Mouse (Mus musculus): ENCODE measurements around the gene Cacna1d. TPM values are rescaled to one million over a fixed set of nuclear protein-coding genes. Genes with fewer than 3 reads are reported as not detected.

Cacna1d gene
- polyA plus RNA-seq, 1 experiment from 2014 or later, result 8.2 TPM

GRCm38 (mm10) chr14:30275572-30275971 is 215.7 kb downstream of the Cacna1d start:
- WGBS, result 79% methylated on average over 9 of the region's 9 CpGs
- H3K9me3 ChIP-seq, result no peaks in the 10 kb centered on the region
- no peak overlapping the region for H3K4me2 ChIP-seq (replicated peaks)
- H3K27ac ChIP-seq (replicated peaks), result no peak overlapping the region
- no peak overlapping the region for H3K4me3 ChIP-seq
- no peaks in the 10 kb centered on the region for H3K36me3 ChIP-seq
- H3K9ac ChIP-seq (replicated peaks), result no peak overlapping the region
- H3K27me3 ChIP-seq, result no peaks in the 10 kb centered on the region
- H3K4me1 ChIP-seq, result 0 out of 2 replicates have a peak, but pooled peaks cover 6% of the 10 kb centered on the region
- ATAC-seq (replicated peaks), result no peak

DNA sequence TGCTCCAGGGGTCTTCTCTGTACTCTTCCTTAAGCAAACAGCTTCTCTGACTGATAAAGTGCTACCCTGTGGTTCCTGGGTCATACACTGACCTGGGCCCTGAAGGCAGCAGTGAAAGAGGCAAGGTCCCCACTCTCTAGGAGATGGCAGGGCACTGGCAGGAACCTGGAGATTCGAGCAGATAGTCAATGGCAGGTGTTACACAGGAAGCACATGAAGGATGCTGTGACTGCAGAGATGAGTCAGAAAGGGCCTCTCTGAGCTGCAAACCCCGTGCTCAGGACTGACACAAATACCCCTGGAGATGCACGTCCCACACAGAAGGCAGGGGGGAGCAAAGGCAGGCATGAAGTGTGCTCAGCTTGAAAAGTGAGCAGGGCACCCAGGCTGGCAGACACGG is 218.3 kb downstream of the Cacna1d start:
- 79% methylated on average over 4 of the region's 4 CpGs for WGBS
- Histone ChIP-seq H3K4me3 (no peak overlapping the region), H3K36me3 (no peaks in the 10 kb centered on the region), H3K4me1 (0 out of 2 replicates have a peak, but pooled peaks cover 6% of the 10 kb centered on the region), H3K27me3 (no peaks in the 10 kb centered on the region), H3K9ac (replicated peaks) (no peak overlapping the region), H3K9me3 (no peaks in the 10 kb centered on the region), H3K4me2 (replicated peaks) (no peak overlapping the region), H3K27ac (replicated peaks) (no peak overlapping the region)
- ATAC-seq (replicated peaks), result no peak

- H3K36me3 ChIP-seq, result no peaks in the 10 kb centered on the region
- H3K4me2 ChIP-seq (replicated peaks), result no peak overlapping the region
- no peak for ATAC-seq (replicated peaks)
- H3K4me3 ChIP-seq, result no peak overlapping the region
- H3K27me3 ChIP-seq, result no peaks in the 10 kb centered on the region
- H3K27ac ChIP-seq (replicated peaks), result no peak overlapping the region
- 0 out of 2 replicates have a peak, but pooled peaks cover 6% of the 10 kb centered on the region for H3K4me1 ChIP-seq
- WGBS, result 79% methylated on average over 5 of the region's 5 CpGs
- H3K9ac ChIP-seq (replicated peaks), result no peak overlapping the region
- no peaks in the 10 kb centered on the region for H3K9me3 ChIP-seq
Measured at GRCm38 (mm10) chr14:30272523-30272922, 218.7 kb downstream of the Cacna1d start.

- ATAC-seq (replicated peaks), result no peak
- no peak overlapping the region for H3K27ac ChIP-seq (replicated peaks)
- H3K9me3 ChIP-seq, result no peaks in the 10 kb centered on the region
- H3K4me1 ChIP-seq, result 0 out of 2 replicates have a peak, but pooled peaks cover 6% of the 10 kb centered on the region
- no peak overlapping the region for H3K4me3 ChIP-seq
- WGBS, result 84% methylated on average over 8 of the region's 8 CpGs
- H3K27me3 ChIP-seq, result no peaks in the 10 kb centered on the region
- H3K4me2 ChIP-seq (replicated peaks), result no peak overlapping the region
- no peaks in the 10 kb centered on the region for H3K36me3 ChIP-seq
- no peak overlapping the region for H3K9ac ChIP-seq (replicated peaks)
Measured at GRCm38 (mm10) chr14:30271856-30272255, 219.4 kb downstream of the Cacna1d start.

DNA sequence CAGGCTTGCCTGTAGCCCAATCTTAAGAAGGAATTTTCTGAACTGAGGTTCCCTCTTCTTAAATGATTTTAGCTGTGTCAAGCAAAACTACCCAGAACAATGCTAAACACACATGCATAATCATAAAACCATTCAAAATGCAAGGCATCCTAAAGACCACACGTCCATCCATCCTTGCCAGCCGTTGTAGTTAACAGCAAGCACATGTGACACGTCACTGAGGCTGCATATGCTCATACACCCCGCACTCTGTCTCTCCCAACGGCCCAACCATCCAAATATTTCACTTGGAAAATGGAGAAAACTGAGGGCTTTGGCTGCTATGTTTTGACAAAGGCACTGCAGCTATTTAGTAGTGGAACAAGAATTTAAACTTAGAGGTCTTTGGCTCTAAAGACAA is 220.9 kb downstream of the Cacna1d start:
- whole genome bisulfite sequencing, result 69% methylated on average over 5 of the region's 5 CpGs
- Histone ChIP-seq H3K4me1 (0 out of 2 replicates have a peak, but pooled peaks cover under 1% of the 10 kb centered on the region), H3K27me3 (no peaks in the 10 kb centered on the region), H3K36me3 (no peaks in the 10 kb centered on the region), H3K4me3 (no peak overlapping the region), H3K9me3 (no peaks in the 10 kb centered on the region), H3K4me2 (replicated peaks) (no peak overlapping the region), H3K27ac (replicated peaks) (no peak overlapping the region), H3K9ac (replicated peaks) (no peak overlapping the region)
- ATAC-seq (replicated peaks), result no peak

GRCm38 (mm10) chr14:30265728-30266127 is 225.5 kb downstream of the Cacna1d start:
- WGBS, result 82% methylated on average over 9 of the region's 9 CpGs
- no peak for ATAC-seq (replicated peaks)
- H3K9me3 ChIP-seq, result no peaks in the 10 kb centered on the region

GRCm38 (mm10) chr14:30261561-30262251 is 229.5 kb downstream of the Cacna1d start:
- Histone ChIP-seq H3K4me1 (0 out of 2 replicates have a peak, but pooled peaks cover 4% of the 10 kb centered on the region), H3K27ac (replicated peaks) (no peak overlapping the region)

More at GRCm38 (mm10) chr14:30265728-30266127, 225.5 kb downstream of the Cacna1d start:
- Histone ChIP-seq H3K4me2 (replicated peaks) (no peak overlapping the region), H3K4me3 (no peak overlapping the region), H3K27ac (replicated peaks) (no peak overlapping the region; the same call in 1 of the 2 replicates), H3K27me3 (no peaks in the 10 kb centered on the region), H3K36me3 (no peaks in the 10 kb centered on the region), H3K9ac (replicated peaks) (no peak overlapping the region), H3K4me1 (no peaks in the 10 kb centered on the region)

DNA sequence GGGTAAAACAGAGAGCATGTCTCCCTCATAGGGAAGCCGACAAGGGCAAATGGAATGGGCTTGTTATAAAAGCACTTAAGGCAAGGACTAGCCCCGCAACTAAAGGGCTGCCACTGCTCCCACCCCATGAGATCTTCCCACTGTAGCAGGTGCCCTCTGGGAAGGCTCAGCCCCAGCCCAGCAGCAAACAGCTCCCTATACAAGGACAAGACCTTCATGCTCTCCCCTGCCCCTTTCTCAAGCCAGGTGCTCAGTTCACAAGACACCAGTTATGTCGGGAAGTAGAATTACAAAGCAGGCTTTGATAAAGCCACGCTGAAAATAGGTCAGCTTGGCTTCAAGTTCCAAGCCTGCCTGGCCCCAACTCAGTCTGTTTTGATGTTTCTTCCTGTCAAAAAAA is 233.6 kb downstream of the Cacna1d start:
- Histone ChIP-seq H3K4me2 (replicated peaks) (no peak overlapping the region), H3K27ac (replicated peaks) (no peak overlapping the region), H3K36me3 (no peaks in the 10 kb centered on the region), H3K4me1 (peaks cover 20% of the 10 kb centered on the region), H3K9me3 (no peaks in the 10 kb centered on the region), H3K4me3 (no peak overlapping the region), H3K27me3 (no peaks in the 10 kb centered on the region), H3K9ac (replicated peaks) (no peak overlapping the region)
- WGBS, result 66% methylated on average over 4 of the region's 4 CpGs
- ATAC-seq (replicated peaks), result no peak

More at GRCm38 (mm10) chr14:30261561-30262251, 229.5 kb downstream of the Cacna1d start:
- Histone ChIP-seq H3K9ac (replicated peaks) (no peak overlapping the region), H3K27me3 (no peaks in the 10 kb centered on the region), H3K36me3 (no peaks in the 10 kb centered on the region), H3K4me3 (no peak overlapping the region), H3K9me3 (no peaks in the 10 kb centered on the region), H3K4me2 (replicated peaks) (no peak overlapping the region)
- WGBS, result 78% methylated on average over 10 of the region's 10 CpGs
- no peak for ATAC-seq (replicated peaks)

DNA sequence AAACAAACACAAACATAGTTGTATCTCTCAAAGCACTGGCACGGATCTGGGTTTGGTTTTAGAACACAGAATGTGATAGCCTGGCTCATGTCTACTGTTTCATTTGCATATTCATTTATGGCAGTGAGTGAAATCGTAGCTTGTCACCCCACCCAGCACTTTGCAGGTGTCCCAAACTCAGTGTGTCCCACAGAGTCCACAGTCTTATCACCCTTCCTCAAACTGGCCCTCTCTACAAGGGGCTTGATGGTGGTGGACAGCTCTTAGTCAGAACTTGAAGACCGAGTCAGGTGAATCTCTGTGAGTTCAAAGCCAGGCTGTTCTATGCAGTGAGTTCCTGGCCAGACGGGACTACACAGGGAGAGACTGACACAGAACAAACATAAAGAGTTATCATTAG is 234.8 kb downstream of the Cacna1d start:
- H3K9me3 ChIP-seq, result no peaks in the 10 kb centered on the region
- no peaks in the 10 kb centered on the region for H3K27me3 ChIP-seq
- WGBS, result 51% methylated on average over 4 of the region's 4 CpGs
- peaks cover 20% of the 10 kb centered on the region for H3K4me1 ChIP-seq
- no peak for ATAC-seq (replicated peaks)
- H3K27ac ChIP-seq (replicated peaks), result no peak overlapping the region
- H3K4me3 ChIP-seq, result no peak overlapping the region
- no peak overlapping the region for H3K9ac ChIP-seq (replicated peaks)
- H3K36me3 ChIP-seq, result no peaks in the 10 kb centered on the region
- H3K4me2 ChIP-seq (replicated peaks), result no peak overlapping the region

DNA sequence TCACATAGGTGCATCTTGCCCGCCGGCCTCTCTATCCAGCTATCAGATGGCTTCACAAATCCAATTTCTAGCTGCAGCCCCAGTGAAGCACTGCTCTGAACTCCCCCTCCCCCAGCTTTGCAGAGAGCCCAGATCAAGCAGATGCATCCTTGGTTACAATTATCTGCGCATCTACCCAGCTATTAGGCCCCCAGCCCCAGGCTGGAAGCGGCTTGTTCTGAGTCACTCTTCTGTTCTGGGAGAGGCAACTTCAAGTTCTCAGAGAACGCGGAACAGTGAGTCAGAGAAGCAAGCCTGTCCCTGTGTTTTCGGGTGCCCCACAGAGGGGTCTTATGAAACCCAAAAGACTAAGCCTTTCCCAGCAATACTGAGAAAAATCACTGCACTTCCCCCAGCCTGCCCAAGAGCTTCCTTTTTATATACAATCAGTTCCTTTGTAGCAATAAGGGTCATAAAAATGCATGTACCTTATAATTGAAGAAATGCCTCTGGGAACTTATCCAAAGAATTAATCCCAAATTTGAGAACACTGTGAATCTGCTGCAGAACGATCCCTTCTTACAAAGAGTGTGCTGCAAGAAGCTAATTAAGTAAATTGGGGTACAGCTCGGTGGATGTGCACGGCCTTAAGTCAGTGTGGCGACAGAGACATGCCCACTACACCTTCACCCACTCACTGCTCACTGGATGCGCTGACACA is 235.4 kb downstream of the Cacna1d start:
- Histone ChIP-seq H3K4me3 (no peak overlapping the region), H3K36me3 (no peaks in the 10 kb centered on the region), H3K9ac (replicated peaks) (0 out of 2 replicates have a peak overlapping the region, but pooled peaks have one; percentile 6), H3K27me3 (no peaks in the 10 kb centered on the region), H3K4me2 (replicated peaks) (peak overlapping the region; percentile 14; the same call in 1 of the 2 replicates), H3K4me1 (peaks cover 20% of the 10 kb centered on the region), H3K9me3 (no peaks in the 10 kb centered on the region), H3K27ac (replicated peaks) (0 out of 2 replicates have a peak overlapping the region, but pooled peaks have one; percentile 25)
- 0 out of 2 replicates have a peak, but pooled peaks have one; percentile 64 for ATAC-seq (replicated peaks)
- 29% methylated on average over 12 of the region's 12 CpGs for WGBS

GRCm38 (mm10) chr14:30254776-30255175 is 236.5 kb downstream of the Cacna1d start:
- no peak overlapping the region for H3K4me3 ChIP-seq
- H3K9me3 ChIP-seq, result no peaks in the 10 kb centered on the region
- WGBS, result 78% methylated on average over 4 of the region's 4 CpGs
- ATAC-seq (replicated peaks), result no peak
- no peak overlapping the region for H3K27ac ChIP-seq (replicated peaks)
- no peaks in the 10 kb centered on the region for H3K27me3 ChIP-seq
- H3K36me3 ChIP-seq, result no peaks in the 10 kb centered on the region
- no peak overlapping the region for H3K9ac ChIP-seq (replicated peaks)
- no peak overlapping the region for H3K4me2 ChIP-seq (replicated peaks)
- peaks cover 23% of the 10 kb centered on the region for H3K4me1 ChIP-seq

DNA sequence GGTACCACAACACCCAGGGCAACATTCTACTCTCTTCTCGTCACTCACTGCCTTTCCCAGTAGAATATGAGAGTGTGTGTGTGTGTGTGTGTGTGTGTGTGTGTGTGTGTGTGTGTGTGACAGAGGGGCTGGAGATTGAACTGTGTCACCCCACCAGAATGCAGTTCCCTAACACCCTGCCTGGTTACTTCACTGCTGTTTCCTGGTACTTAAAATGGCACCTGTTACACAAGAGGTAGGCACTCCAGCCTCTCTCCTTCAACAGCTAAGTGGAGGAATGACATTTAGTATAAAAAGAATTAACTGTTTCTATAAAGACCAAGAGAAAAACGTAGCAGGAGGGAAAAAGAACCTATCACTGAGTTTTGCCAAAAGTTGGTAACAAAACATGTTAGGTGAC is 238.4 kb downstream of the Cacna1d start:
- 65% methylated on average over 2 of the region's 2 CpGs for WGBS
- Histone ChIP-seq H3K9me3 (no peaks in the 10 kb centered on the region), H3K27me3 (no peaks in the 10 kb centered on the region), H3K36me3 (no peaks in the 10 kb centered on the region), H3K4me3 (no peak overlapping the region), H3K9ac (replicated peaks) (no peak overlapping the region), H3K4me1 (peaks cover 23% of the 10 kb centered on the region), H3K27ac (replicated peaks) (no peak overlapping the region), H3K4me2 (replicated peaks) (no peak overlapping the region)
- no peak for ATAC-seq (replicated peaks)

Data from forebrain, embryonic 15.5 days (tissue).